Mouse (Mus musculus): ENCODE data around the gene Armc2.

The Armc2 gene

GRCm38 (mm10) chr10:41907473-41907872 lies 110.8 kb downstream of the Armc2 start:
- no peak for DNase-seq (ENCODE audit: low spot score in 2 of 2)

DNA sequence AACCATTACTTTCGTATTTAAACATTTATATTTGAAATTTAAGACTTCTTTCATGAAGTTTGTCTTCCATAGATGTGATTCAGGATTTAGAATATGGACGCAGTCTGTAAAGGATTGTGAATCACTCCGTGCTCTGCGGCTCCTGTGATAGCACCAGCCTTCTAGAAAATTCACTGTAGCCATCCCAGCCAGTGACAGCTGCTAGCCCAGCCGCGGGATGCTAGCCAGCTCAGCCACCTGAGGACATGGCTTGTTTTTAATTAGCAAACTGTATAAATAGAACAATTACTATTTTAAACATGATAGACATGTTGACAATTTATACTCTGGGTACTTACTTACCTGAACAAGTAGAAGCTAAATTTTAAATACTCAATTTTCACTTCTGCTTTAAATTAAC lies 116.4 kb downstream of the Armc2 start:
- DNase-seq (ENCODE audit: low spot score in 2 of 2), result peak in 1 of 2 experiments; percentile 36

- no peak for DNase-seq (ENCODE audit: low spot score in 2 of 2)
Measured at GRCm38 (mm10) chr10:41901456-41901855, 116.8 kb downstream of the Armc2 start.

- no peak for DNase-seq (ENCODE audit: low spot score in 2 of 2)
Measured at GRCm38 (mm10) chr10:41896865-41897264, 121.4 kb downstream of the Armc2 start.

DNA sequence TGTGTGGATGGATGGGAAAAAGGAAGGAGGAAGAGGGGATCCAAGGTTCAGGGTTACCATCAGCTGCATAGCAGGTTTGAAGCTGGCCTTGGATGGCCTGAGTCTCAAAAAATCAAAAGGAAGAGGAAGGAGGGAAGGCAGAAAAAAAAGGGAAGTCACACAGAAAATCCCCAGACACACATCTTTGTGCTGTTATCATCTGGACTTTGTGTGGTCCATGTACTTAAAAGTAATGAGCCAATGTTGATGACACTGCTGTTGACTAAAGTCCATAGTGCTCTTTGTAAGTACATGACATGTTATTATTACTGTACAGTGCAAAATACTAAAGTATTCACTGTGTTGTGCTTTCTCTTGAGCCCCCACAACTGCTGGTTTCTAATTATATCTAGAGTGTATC lies 121.8 kb downstream of the Armc2 start:
- no peak for DNase-seq (ENCODE audit: low spot score in 2 of 2)

DNA sequence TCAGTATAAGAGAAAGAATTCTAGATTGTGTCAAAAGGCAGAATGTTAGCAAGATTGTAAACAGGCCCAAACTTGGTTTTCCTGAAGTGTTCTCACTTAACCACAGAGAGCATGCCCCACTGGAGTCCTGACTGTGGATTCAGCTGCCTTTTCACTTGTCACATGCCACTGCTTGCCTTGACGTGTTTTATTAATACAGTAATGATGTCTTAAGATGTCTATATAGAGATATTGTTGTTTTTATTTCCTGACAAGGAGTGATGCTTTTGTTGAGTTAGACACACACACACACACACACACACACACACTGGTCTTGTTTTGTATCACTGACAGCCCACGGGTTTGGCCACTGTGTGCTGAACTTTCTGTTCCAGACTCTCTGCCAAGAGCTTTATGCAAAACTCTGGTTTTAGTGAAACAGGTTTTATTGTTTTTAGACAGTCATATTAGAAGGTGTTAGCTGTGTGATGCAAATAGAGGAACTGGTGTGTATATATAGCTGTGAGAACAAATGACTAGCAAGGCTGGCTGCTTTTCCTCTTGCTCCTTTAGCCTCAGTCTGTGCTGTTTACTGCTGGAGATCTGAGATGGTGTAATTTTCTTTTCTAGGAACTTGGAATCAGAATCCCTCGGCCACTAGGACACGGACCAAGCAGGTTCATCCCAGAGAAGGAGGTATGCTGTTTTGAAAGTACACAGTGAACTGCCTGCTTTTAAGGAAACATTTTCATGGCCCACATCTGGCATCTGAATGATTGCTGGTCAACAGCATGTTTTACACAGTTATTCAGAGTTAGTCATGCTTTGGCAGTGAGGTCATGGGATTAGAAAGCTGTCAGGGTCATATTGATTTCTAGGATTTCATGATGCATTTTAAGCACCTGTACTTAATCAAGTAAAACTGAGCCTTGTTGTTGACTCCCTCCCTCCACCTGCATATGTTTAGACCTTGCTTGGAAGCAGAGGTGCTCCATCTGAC lies 124.5 kb downstream of the Armc2 start:
- no peak for DNase-seq (ENCODE audit: low spot score in 2 of 2)

- DNase-seq (ENCODE audit: low spot score in 2 of 2), result no peak
Measured at GRCm38 (mm10) chr10:41891312-41891711, 126.9 kb downstream of the Armc2 start.

GRCm38 (mm10) chr10:41890537-41890936 lies 127.7 kb downstream of the Armc2 start:
- no peak for DNase-seq (ENCODE audit: low spot score in 2 of 2)

DNA sequence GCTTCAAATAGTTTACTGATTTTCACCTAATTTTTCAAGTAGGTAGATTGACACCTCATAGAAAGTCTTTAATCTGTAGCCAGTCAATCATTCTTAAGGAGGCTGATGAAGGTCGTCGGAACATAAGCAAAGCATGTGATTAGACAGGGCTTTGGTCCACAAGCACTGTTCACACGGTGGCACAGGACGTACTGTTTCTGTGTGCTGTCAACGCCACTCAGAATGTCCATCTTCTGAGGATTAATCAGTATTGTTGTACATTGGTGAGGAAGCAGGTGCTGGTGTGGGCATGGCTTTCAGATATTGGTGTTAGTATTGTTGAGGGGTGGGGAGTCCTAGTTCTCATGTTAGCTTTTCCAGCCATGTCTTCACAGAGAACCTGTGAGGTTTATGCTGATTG lies 128.7 kb downstream of the Armc2 start:
- no peak for DNase-seq (ENCODE audit: low spot score in 2 of 2)

DNA sequence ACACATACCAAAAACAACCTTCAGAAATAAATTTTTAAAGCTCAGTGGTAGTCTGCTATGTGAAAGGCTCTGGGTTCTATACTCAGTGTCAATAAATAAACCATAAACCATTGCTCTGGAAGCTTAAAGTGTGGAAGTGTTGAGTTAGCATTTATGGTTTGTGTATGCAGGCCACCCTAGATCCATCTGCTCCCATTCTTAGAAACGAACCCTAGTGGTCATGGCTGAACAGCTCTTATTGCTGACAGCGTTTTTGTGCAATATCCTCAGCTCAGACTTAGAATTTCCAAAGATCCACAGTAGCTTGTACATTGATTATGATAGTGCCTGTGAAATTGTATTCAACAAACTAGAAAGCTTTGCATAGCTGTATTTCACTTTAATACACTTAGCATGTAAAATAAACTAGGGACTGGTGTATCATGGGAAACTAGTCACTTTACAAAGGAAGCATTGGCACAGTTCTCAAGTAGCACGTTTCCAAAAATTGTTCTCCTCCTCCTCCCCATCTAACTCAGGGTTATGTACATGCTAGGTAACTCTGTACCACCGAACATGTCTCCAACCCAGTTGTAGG lies 129.8 kb downstream of the Armc2 start:
- DNase-seq (ENCODE audit: low spot score in 2 of 2), result no peak

- DNase-seq (ENCODE audit: low spot score in 2 of 2), result peak; percentile 91 to 97
Measured at GRCm38 (mm10) chr10:41887080-41887821, 131.0 kb downstream of the Armc2 start.

- no peak for DNase-seq (ENCODE audit: low spot score in 2 of 2)
Measured at GRCm38 (mm10) chr10:41883741-41884575, 134.3 kb downstream of the Armc2 start.

DNA sequence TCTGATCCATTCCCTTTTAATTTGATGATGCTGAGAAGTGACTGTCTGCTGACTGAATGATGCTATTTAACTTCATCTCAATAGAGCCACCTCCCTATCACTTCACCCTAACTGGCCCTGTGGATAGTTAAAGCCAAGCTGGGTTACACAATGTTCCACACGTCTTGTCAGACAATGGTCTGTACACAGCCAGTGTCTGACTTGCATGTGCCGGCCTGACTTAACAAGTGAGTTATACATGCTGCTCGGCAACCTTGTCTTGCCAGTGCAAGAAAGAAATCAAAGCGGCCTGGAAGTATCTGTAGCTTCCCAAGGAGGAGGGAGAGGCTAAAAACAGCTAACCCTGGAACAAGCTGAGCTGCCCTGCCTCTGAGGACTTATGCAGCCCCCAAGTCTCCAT lies 136.8 kb downstream of the Armc2 start:
- no peak for DNase-seq (ENCODE audit: low spot score in 2 of 2)

- DNase-seq (ENCODE audit: low spot score in 2 of 2), result no peak
Measured at GRCm38 (mm10) chr10:41880777-41881176, 137.5 kb downstream of the Armc2 start.

DNA sequence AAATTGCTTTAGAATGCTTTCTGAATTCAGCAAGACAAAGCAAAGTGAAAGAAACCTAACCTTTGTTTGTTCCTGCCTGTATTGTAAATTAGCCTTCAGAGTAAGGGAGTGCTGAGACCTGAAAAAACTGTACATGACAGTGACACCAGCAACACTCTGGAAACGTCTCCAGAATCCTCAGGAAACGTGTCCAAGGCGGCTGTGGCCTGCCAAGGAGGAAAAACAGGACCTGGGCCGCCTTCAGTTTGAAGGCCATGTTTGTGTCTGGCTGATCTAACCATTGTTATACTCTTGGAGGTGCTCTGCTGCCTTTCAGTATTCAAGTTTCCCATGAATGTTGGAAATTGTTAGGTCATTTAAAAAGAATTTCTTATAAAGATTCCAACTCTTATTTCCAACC lies 138.0 kb downstream of the Armc2 start:
- no peak for DNase-seq (ENCODE audit: low spot score in 2 of 2)

GRCm38 (mm10) chr10:41879675-41880074 lies 138.6 kb downstream of the Armc2 start:
- DNase-seq (ENCODE audit: low spot score in 2 of 2), result no peak

- no peak for DNase-seq (ENCODE audit: low spot score in 2 of 2)
Measured at GRCm38 (mm10) chr10:41878344-41878743, 139.9 kb downstream of the Armc2 start.

- DNase-seq (ENCODE audit: low spot score in 2 of 2), result no peak
Measured at GRCm38 (mm10) chr10:41875624-41876023, 142.6 kb downstream of the Armc2 start.

DNA sequence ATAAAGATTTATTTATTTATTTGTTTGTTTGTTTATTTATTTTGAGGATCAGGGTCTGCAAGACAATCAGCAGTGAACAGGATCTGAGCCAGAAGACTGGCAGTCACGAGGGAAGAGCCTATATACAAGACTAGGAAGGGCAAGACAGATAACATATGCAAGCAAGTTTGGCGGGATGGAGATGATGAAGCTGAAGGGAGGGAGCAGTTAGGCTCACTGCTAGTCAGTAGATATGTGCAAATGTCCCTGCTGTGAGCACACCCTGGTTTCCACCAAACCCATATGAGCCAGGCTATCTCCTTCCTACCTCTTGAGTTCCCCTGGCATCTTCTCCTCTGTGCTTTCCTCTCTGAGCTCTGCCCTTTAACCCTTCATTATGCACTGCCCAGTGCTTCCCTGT lies 146.7 kb downstream of the Armc2 start:
- no peak for DNase-seq (ENCODE audit: low spot score in 2 of 2)

DNA sequence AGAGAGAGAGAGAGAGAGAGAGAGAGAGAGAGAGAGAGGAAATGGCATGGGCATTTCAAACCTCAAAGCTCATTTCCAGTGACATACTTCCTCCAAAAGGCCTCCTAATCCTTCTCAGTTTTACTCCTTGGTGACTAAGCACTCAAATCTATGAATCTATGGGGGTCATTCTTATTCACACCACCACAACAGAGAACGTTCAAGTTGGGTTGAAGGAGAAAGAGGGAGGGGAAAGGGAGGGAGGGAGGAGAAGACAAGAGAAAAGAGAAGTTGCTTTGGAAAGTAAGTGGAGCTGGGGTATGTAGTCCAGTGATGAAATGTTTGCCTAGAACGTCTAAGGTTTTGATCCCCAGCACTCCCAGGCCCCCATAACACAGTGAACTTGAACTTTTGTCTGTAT lies 148.1 kb downstream of the Armc2 start:
- no peak for DNase-seq (ENCODE audit: low spot score in 2 of 2)

DNA sequence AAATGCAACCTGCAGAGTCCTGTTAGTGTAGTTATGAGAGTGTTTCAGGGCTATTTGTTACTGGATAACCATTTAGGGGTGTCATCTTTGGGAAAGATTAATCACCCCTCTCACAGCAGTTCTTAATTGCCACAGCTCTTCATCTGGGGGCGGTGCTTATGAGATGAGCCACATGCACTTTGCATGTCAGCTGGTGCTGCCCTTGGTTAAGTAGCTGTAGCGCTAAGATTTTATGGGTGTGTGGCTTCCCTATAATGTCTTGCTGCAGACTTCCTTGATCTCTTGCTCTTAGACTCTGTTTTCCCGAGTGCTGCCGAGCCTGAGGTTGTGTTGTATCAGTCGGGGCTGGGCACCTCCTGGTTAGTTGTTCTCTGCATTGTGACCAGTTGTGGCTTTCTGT lies 150.3 kb downstream of the Armc2 start:
- no peak for DNase-seq (ENCODE audit: low spot score in 2 of 2)

DNA sequence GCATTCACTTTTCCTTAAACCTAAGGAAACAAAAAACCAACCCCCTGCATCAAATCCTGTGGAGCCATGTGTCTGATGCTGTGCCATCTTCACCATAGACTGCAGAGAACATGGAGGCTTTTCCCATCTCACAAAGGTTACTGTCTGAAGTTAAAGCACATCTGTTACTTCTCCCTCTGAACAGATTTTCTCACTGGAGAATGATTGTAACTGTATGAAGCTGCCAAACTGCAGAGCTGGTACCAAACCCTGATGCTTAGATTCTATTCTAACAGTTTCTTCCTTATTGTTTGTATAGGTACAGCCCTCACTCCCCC lies 151.4 kb downstream of the Armc2 start:
- DNase-seq (ENCODE audit: low spot score in 2 of 2), result no peak
